Mouse (Mus musculus) heart, adult 18-20 months (tissue): ENCODE results near the gene Cacng3. TPM values are rescaled to one million over a fixed set of nuclear protein-coding genes. Genes with fewer than 3 reads are reported as not detected.

Experiments
- DNase-seq, 2 experiments: peaks; one replicate each; pipeline ENCODE4 v3.0.0; 2021 to 2022; ENCODE audit warnings: mixed read lengths in 1 of 2
- long read RNA-seq, 2 experiments: library from polyadenylated mRNA; stranded (forward); transcript quantifications; one replicate each; pipeline ENCODE4 v2.0.0; 2021
- total RNA-seq, 2 experiments: library from RNA; stranded (reverse); gene quantifications; 2 replicates each; pipeline ENCODE4 v1.2.3; 2021

The Cacng3 gene
- not detected for total RNA-seq
- long read RNA-seq, experiment 1: 0 reads
- long read RNA-seq, experiment 2: 0 reads

DNA sequence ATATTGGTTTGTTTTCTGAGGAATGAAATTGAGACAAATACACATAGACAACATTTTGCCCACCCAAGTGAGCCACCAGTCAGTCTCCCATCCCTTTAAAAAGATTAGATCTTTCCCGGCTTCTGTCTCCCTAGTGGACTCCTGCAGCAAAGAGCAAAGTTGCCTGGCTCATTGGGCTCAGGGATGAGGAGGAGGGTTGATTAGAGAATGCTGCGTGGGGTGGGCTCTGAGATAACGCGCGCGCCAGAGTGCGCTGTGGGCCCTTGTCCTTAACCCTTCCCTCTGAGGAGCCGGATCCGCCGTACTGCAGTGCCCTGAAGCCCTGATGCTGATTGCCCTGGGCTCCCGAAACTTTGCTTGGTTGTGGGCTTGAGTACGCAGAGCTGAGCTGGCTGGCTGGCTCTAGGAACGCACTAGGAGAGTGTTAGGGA, at the start of gene Cacng3:
Gene Cacng3 (plus strand): TSS at position 51 of the 431 bp plus-strand sequence.
- no peak for DNase-seq

DNA sequence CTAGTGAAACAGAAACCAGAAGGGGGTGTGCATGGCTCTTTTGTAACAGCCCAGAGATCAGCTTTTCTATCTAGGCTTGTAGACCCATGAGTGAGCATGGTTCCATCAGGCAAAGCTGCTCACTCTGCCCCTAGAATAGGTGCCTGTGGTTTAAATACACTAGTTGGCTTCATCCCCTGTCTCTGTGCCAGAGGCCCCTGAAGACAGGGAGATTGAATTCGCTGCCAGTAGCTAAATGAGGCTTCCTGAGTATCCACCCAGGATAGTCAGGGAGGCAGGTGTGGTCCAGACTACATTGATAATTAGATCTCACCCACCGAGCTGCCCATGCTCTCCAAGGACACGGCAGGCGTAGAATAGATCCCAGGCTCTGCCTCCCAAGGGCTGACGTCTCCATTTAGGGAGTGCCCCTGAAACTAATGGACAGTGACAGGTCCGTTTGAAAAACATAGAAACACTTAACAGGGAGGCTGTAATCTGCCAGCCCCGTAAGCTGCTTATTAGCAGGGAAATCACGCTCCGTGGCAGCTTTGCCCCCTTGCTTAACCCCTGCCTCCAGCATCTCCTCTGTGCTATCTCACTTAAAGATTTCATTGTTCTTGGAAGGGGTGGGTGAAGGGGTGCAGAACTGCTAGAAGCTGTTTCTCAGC, 48.0 kb upstream of the Cacng3 start:
- DNase-seq: no peak

- DNase-seq: no peak
These were observed 46.5 kb upstream of the Cacng3 start for GRCm38 (mm10) chr7:122623753-122624152.

DNA sequence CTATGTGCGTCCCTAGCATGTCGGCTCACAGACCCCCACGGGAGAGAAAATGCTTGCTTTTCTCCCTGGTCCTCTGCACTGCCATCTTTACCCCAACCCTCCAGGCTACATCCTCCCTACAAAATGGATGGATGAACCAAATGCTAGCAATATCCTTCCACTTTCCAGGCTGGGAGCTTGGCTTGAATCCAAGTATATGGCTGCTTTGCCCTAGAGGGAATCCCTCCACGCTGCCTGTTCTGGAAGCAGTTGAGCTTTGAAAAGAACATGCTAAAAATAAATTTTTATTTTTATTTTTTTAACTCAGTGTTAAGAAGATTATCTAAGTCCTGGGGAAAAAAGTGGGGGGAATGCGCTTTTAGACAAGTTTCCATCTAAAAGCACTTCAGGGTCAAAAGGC, 42.2 kb upstream of the Cacng3 start:
- no peak for DNase-seq

- no peak for DNase-seq
These were observed 39.9 kb upstream of the Cacng3 start for GRCm38 (mm10) chr7:122630386-122630785.

GRCm38 (mm10) chr7:122631151-122631550, 39.1 kb upstream of the Cacng3 start:
- DNase-seq: no peak

DNA sequence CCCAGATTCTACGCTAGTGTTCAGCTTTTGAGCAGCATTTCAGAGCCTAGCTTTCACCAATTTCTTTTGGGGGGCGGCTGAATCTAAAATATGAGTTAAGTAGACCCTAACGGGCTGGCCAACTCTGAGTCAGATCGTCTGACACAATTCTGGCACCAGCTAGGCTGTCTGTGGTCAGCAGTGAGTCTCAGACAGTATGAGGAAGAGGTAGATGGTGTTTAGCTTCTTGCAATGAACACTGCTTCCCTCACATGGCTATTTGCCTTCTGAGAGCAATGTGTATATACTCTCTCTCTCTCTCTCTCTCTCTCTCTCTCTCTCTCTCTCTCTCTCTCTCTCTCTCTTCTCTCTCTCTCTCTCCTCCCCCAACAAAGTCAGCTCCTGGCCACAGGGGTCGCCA, 37.3 kb upstream of the Cacng3 start:
- DNase-seq: no peak

DNA sequence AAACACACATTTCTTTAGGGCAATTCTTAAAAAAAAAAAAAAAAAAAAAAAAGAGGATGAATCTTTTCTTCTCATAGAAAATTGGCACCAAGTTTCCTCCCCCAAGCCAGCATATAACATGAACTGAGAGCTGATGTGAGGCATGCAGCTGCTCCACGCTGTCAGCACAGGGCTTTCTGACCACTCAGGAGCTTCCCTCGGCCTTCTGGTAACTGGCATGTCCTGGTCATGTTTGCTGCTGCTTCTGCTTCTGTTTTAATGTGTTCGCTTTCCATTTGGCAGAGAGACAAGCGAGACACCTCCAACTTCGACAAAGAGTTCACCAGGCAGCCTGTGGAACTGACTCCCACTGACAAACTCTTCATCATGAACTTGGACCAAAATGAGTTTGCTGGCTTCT, 36.8 kb upstream of the Cacng3 start:
- DNase-seq: no peak

DNA sequence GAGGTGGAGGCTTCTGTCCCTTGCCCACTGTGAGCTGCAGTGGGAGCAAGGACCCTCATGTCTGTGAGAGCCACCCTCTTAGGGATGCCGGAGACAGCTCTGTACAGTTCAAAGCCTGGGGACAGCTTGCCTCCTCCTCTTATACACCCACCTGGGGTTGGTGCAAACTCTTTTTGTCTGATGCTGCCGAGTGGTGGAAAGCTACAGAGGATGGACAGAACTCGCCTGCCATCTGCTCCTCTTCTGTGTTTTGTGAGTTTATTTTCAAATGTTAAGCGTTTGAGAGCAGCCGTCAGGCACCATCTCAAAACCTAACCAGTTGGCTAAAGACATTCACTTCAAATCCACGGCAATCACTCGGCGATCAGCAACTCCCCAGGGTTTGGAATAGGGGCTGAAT, 26.6 kb upstream of the Cacng3 start:
- no peak for DNase-seq

GRCm38 (mm10) chr7:122649306-122649705, 21.0 kb upstream of the Cacng3 start:
- DNase-seq: no peak

- DNase-seq: no peak
These were observed 17.8 kb upstream of the Cacng3 start for GRCm38 (mm10) chr7:122652523-122652922.

DNA sequence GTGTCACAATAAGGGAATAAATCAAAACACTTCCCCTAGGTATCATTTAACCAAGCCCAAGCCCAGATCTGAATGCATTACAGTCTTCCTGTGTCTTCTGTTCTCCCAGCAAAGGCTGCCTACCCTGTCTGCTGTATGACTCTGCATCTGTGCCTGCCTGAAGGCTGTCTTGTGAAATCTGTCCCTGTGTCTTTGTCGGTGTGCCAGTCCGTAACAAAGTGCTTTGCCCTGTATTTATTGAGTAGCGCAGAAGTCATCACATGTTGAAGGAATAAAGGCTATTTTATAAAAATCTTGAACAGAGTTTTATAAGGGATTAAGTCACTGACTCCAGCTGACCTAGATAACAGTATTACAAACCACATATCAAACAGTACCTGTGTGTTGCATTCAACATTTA, 13.6 kb upstream of the Cacng3 start:
- DNase-seq: no peak

- no peak for DNase-seq
These were observed 12.7 kb upstream of the Cacng3 start for GRCm38 (mm10) chr7:122657423-122658126.

- no peak for DNase-seq
These were observed 4.8 kb upstream of the Cacng3 start for GRCm38 (mm10) chr7:122665311-122666049.

- DNase-seq: peak in 1 of 2 experiments; percentile 4
These were observed 2.4 kb upstream of the Cacng3 start for GRCm38 (mm10) chr7:122667903-122668302.

DNA sequence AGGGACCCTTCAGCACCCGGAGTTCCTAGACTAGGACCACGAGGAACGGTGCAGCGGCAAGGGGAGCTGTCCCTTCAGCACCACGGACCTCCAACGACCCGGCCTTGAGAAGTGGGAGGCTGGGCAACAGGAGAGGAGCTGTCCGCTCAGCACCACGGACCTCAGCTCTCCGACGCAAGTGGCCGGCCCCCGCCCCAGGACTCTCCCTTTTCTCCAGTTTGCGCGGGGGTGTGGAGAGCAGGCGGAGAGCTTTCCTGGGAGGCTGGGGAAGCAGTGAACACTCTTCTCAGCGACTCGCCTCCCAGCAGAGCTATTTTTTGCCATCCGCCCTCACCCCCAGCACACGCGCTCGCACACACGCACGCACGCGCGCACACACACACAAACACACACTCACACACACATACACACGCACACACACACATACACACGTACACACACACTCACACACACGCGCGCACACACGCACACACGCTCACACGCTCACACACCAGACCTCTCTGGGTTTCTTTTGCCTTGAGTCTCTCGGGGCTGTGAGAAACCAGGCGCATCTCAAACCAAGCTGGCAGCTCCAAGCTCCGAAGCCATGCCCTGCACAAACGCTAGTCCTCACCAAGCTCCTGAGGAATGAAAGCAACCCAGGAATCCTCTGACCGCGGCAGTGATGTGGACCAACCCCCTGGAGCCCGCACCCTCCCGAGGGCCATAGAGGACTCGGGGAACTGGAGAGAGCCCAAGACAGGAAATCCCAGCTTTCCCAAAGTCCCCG, 765 bp downstream of the Cacng3 start:
- peak; percentile 78 to 81 for DNase-seq

DNA sequence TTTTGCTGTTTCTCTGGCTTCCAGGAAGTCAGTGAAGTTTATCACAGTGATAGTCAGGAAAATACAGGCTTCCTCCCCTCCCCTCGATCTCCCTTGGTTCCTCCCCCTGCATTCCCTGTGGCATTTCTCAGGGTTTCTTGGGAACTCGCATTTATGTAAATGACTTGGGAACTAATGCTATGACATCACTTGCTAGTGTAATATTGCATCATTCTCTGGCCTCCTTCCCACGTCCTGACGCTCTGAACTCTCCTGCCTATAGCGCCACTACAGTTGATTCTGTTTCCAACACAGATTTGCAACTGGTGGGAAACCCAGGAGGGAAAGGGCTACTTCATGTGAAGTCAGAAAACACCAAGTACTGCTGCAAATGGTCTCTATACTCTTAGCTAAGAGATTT, 2.7 kb downstream of the Cacng3 start:
- no peak for DNase-seq

GRCm38 (mm10) chr7:122675207-122675606, 4.9 kb downstream of the Cacng3 start:
- DNase-seq: no peak

GRCm38 (mm10) chr7:122701751-122702150, 31.5 kb downstream of the Cacng3 start:
- no peak for DNase-seq

DNA sequence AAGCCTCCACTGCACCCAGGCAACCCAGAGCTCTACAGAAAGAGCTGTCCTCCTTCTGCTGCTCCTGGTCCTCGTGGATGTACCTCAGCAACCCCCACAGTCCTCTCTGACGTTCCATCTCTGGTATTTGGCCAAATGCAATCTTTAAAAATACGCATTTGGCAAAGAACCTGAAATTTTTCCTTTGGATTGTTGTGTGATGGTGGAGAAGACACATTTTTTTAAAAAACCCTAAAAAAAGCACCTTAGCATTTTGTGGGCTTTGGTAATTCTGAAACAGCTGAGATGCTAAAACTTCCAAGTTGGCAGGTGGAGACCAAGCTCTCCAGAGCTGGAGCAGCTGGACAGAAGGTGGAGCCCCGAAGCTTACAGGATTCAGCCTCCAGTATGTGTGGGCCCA, 32.2 kb downstream of the Cacng3 start:
- no peak for DNase-seq

DNA sequence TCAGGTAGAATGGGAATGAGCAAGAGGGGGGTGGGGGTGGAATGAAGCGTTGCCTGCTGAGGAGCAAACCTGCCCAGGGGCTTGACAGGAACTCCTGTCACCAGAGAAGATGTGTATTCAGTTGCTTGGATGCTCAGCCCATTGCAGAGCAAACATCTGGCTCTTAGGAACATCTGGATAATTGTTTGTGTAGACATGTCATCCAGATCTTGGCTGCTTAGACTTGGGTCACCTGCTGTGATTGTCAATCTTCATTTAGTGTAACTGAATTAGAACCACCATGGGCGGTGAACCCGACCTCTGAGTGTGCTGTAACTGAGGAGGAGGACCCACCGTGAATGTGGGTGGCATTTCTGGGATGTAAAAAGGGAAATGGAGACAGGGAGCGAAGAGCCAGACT, 36.4 kb downstream of the Cacng3 start:
- no peak for DNase-seq

DNA sequence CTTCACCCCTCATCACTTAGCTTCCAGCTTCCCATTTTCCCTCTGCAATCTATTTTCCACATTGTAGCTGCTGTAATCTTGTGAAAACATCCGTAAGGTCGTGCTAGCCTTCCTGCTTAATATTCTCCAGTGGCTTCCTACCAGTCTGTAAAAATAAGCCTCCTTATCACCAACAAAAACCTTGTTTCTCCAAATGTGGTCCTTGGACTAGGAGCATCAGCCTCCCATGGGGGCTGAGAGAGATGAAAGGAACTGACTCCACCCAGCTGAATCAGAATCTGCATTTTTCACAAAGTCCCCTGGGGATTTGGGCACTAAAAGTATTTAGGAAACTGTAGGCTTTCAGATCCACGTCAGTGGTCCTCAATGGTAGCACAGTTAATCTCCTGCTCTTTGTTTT, 46.0 kb downstream of the Cacng3 start:
- DNase-seq: peak; percentile 28 to 43
